Mouse (Mus musculus) central nervous system, embryonic 14 days (tissue): ENCODE data around the gene Prrxl1. TPM values are rescaled to one million over a fixed set of nuclear protein-coding genes. Genes with fewer than 3 reads are reported as not detected.

Experiments used
- polyA plus RNA-seq: library from polyadenylated mRNA; depleted of rRNA; stranded (reverse); fragments of >200 nt; gene quantifications from 2 replicates; pipeline ENCODE4 v1.2.3, GENCODE M21; 2012; rRNA removed

Gene Prrxl1
- 5.5 and 7.8 TPM in 2 replicates for polyA plus RNA-seq

DNA sequence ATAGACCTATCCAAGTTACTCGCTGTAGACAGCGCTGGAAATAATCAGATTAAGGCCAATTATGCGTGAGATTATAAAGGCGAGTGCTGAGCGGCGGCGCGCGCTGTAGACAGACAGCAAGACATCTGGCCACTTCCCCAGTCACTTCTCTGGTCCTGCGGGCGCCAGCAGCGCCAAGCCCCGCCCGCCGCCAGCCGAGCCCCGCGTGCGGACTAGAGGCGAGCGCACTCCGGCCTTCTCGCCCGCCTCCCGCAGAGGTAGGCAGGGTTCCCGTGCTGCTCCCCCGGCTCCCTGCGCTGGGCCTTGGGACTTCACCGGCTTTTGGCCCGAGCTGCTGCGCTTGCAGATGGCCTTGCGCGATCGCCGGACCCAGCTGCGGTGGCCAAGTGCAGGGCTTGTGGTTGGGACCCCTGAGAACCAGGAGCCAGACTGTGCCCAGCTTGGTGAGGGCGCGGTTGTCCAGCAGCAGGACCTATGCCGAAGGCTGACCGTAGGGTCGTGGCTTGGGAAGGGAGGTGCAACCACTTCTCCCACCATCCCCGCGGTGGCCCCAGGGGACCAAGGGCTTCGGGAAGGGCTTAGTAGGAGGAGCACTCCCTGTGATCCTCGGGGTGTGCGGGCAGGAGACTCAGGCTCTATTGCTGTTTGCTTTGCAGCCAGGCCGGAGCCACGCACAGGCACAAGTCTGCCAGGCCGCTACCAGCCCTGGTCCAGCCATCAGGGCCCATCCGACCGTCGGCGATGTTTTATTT, at the start of gene Prrxl1:
Gene Prrxl1, plus strand, starts transcription at position 118 of the 752 bp plus-strand sequence.

DNA sequence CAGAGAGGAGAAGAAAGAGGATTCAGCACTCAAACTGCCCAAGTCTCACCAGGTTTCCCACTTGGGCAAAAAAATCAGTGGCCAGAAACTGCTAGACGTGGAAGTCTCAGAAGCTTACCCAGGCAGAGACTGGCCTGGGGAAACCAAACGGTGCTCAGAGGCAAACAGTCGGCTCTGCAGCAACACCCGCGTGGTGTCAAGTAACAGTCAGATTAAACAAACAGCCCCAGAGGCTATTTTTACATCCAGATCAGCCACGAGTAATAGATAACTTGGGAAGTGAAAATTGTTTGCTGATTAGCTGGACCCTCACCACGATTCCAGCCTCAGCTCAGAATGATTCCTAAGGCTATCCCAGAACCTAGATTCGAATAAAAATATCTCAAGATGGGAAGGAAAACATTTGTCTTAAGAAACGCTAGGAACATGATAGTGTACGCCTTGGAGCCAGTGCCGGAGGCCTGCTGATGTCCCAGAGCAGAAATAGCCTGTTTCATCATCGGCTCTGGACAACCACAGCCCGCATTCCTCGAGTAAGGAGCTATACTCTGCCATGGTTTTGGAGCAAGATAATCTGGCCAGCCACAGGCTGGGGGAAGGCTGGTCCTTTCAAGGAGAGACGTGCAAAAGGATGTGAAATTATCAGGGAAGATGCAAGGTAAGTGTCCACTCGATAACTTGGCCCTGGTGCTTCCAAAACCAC, 86.1 kb downstream of the Prrxl1 start, which contains the start of gene 3425401B19Rik:
Gene 3425401B19Rik, minus strand, starts transcription at position 170 of the 703 bp plus-strand sequence.

Other genes with a start within 250 kb of the Prrxl1 start
- gene 1700024G13Rik, start 211.0 kb upstream of the Prrxl1 start, polyA plus RNA-seq, result 0.44 and 0.55 TPM in 2 replicates
- gene Slc18a3, start 134.6 kb upstream of the Prrxl1 start, polyA plus RNA-seq, result 2.4 and 3.4 TPM in 2 replicates
- gene Chat, start 133.4 kb upstream of the Prrxl1 start, polyA plus RNA-seq, result 0.81 and 1.4 TPM in 2 replicates
- gene Ercc6, start 85.9 kb upstream of the Prrxl1 start, polyA plus RNA-seq, result 15.2 and 15.5 TPM in 2 replicates
- gene 3425401B19Rik, start 85.9 kb downstream of the Prrxl1 start, polyA plus RNA-seq, result 0.15 and 0.20 TPM in 2 replicates
- gene Tmem273, start 186.6 kb downstream of the Prrxl1 start, polyA plus RNA-seq, result 0.41 and 1.1 TPM in 2 replicates
- gene Fam170b, start 234.6 kb downstream of the Prrxl1 start, polyA plus RNA-seq, result not detected in 2 replicates